Mouse (Mus musculus): ENCODE measurements around the gene Cmip.
"Not testable (repeated sequence)": the region's sequence is repeated elsewhere in the genome, so short reads cannot be mapped to it uniquely, and the experiment has no call there.

The Cmip gene

DNA sequence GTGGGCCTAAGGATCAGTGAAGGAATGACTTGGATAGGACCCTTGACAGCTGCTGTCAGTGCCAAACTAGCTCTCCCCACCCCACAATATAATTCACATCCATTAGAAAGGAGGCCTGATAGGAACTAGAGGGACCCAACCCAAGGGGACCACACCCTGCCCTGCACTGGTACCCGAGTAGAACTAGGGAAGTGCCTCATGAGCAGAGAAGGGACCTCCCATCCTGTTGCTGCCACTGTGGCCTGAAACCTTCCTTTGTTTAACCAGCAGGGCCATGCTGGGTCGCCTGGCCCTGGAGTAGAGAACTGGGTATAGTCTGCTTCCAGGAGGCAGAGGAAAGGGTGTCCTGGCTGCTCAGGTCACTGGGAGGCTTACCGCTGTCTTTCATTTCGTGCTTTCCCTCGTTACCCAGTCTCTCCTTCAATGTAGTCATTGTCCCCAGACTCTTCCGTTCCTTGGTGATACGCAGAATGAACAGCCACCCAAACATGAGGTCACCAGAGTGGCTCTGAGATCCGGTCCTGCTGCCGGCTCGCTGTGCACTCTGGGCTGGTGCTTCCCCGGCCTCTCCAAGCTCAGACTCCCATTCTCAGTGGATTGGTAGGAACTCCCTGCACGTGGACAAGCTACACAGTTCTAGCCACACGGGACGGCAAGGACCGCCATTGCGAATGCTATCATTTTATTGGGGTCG, 164.1 kb downstream of the Cmip start:
- no peak for DNase-seq (ENCODE audit: low spot score in 2 of 2)

DNA sequence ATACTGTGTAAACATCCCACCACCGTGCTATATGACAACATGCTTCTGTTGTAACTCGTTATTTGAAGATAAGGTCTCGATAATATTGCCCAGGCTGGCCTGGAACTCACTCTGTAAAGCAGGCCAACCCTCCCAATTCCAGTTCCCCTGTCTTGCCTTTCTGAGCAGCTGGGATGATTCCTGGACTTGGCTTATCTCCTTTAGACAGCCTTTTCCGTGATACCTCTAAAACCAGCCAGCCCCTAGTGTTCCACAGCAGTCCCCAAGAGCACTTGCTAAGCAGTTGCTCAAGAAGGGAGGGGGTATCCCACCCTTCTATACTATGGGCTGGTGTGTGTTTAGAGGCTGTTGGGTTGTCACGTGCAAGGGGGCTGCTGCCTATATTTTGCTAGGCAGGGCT, 165.0 kb downstream of the Cmip start:
- no peak for DNase-seq (ENCODE audit: low spot score in 2 of 2)

DNA sequence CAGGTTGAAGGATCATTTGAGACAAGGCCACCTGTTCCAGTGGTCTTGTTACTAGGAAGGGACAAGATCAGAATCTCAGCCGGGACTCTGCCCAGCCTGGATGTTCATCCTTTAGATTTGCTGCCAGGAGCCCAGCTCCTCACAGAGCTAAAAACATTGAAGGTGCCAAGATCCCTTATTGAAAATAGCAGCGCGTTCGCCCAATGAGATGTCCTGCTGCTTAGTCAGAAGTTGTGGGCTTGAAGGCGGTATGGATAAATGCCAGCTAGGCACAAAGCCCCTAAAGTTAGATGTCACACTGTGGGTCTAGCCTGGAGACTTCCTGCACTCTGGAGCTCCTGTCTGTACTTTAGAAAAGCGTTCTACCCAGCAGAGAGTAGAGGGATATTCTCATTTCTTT, 165.5 kb downstream of the Cmip start:
- peak in 1 of 2 experiments; percentile 67 for DNase-seq (ENCODE audit: low spot score in 2 of 2)

DNA sequence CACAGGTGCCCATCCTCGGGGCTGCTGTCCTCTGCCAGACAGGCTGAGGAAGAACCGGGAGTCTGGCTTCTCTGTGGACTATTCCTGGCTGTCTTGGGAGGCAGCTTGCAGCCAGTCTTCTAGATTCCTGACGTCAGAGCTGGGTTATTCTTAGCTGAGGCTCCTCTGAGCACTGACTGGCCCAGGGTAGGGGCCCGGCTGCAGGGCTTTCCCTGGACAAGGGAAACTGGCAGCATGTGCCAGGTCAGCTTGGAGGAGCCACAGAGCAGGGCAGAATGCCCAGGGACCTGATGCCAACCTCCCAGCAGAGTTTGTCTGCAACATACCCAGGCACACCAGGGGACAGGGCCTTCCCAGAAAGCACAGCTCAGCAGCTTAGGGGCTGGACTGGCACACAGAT, 166.2 kb downstream of the Cmip start:
- peak; percentile 71 to 88 for DNase-seq (ENCODE audit: low spot score in 2 of 2)

DNA sequence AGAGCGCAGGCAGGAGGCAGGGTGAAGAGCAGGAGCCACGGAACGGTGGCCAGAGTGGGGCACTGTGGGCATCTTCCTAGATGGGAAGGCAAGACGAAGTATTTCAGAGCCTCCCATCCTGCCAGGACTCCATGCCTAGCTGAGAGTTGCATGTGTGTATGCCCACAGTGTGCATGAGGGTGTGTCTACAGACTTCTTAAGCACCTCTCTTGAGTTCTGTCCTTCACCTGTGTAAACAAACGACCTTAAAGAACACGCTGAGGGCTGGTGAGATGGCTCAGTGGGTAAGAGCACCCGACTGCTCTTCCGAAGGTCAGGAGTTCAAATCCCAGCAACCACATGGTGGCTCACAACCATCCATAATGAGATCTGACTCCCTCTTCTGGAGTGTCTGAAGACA, 171.0 kb downstream of the Cmip start:
- DNase-seq (ENCODE audit: low spot score in 2 of 2), result not testable (repeated sequence)

DNA sequence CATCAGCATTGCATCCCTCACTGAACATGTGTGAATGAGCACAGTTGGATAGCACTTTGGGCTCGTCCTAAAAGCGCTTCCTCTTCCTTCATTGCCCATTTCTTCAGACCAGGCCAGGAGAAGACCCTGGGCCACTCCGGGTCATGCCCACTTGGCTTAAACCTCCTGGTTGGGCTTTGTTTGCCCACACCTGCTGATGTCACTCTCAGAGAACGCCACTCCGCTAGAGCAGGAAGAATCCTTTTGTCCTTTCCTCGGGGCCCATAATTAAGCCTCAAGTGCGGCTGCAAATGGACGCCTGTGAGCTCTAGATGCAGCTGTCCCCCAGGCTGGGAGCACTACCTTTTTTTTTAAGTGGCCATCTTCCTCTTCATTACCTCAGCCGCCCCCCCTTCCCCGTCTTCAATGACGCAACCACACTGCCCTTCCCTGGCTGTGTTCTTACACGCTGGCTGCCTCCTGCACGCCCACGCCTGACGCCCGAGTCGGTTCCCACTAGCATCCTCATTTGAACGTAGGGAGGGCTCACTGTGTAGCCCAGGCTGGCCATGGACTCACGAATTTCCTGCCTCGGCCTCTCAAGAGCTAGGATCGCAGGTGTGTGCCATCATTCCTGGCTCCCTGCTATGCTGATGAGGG, 171.8 kb downstream of the Cmip start:
- DNase-seq (ENCODE audit: low spot score in 2 of 2), result peak in 1 of 2 experiments; percentile 76

DNA sequence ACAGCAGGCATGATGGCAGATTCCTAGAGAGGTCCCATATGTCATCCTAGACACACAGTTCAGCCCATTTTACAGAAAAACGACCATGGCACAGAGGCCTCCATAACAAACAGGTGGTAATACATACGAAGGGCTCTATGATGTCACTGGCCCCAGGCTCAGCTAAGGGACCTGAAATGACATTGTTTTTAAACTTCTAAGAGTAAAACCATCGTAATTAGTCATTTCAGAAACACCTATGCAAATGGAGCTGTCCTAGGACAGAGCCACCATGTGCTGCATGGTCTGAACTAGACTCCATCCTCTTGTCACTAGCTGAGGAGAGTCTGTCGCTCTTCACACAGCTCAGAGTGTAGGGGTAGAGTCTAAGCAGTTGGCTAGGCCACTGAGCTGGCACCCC, 173.8 kb downstream of the Cmip start:
- DNase-seq (ENCODE audit: low spot score in 2 of 2), result no peak

DNA sequence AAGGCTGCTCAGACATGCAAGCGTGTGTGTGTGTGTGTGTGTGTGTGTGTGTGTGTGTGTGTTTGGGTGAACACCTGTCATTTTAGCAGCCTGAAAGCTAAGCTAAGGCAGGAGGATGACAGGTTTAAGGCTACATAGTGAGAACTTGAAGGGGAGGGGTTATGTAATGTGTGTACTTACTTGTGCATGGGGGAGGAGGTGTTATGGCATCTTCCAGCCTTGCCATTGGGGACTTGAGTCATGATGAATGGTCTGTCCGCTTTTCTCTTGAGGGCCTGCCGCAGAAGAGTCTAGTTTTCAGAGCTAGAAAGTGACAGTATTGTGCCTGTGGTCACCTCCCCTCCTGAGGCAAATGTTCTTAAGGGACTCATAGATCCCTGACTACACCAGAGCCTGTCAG, 174.7 kb downstream of the Cmip start:
- DNase-seq (ENCODE audit: low spot score in 2 of 2), result peak in 1 of 2 experiments; percentile 26

DNA sequence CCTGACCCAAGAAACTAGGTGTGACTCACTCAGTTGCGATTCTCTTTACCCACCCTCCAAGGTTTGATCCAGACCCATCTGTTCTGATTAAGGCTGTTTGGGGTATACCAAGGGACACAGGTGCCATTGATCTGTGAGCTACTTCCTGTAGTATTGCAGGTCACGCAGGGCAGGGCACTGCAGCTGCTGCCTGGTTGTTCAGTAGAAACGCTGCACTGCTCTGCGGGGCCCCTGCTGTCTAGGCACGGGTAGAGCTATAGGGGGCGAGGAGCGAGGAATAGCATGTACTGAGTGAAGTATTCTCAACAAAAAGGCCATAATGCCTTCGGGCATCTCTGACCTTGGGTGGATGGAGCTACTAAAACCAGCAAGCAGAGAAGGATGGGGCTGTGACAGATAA, 175.2 kb downstream of the Cmip start:
- no peak for DNase-seq (ENCODE audit: low spot score in 2 of 2)

DNA sequence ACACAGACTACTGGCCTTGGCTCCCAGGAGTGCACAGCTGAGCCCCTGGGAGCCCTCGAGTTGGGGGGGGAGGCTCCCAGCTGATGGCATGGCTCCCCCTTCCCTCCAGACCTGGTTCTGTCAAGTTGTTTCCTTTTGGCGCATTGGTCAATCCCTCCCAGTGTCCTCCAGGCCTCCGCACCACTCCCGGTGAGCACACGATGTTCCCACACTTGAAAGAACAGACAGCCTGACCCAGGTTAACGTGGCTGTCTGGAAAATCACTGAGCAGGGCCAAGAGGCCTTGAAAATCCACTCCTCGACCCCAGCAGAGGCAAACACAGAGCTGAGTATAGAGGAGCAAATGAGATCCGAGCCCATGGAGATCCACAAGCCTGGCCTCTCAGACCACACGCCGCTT, 177.1 kb downstream of the Cmip start:
- no peak for DNase-seq (ENCODE audit: low spot score in 2 of 2)

DNA sequence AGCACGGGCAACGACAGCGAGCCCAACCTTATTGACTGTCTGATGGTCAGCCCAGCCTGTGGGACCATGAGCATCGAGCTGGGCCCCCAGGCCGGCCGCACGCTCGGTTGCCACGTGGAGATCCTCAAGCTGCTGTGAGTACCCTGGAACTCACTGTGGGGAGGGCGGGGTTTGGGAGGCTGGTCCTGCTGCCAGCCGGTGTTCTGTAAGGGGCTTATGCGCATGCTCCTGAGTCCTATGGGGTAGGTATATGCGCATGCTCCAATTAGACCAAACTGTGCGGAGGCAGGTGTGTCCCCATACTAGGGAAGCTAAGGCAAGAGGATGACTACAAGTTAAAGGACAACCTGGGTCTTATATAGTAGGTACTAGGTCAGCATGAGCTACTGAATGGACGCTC, 179.9 kb downstream of the Cmip start:
- DNase-seq (ENCODE audit: low spot score in 2 of 2), result no peak

DNA sequence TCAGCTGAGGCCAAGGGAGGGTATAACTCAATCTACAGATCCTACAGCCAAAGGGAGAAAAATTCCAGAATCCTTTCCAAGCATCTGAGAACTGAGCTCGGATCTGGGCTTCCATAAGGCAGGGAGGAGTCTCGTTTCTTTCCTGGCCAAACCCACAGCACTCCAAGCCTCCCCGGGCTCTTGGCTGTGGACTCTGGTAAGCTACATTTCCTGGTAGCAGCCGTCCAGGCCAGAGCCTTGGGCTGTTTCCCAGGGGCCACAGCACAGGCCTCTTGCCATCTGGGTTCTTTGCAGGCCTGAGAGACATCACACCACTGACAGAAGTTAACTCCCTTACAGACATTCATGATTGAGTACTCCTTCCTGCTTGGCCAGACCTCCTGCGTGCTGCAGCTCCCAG, 180.8 kb downstream of the Cmip start:
- no peak for DNase-seq (ENCODE audit: low spot score in 2 of 2)

DNA sequence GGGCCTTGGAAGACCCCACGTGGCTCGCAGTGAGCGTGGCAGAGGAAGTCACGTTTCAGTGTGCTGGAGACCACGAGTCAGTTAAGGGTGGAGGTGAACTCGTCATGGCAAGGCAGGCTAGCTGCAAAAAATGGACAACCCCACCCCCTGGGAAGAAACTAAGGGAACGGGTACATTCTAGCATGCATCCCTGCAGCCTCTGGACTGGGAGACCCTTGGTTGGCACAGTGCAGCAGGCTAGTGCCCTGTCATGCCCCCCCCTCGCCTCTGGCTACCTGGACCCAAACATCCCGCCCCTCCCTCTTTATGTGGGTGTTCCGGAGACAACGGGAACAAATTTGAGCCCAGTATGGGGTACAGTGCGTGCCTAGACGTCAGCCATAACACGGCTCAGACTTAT, 183.5 kb downstream of the Cmip start:
- DNase-seq (ENCODE audit: low spot score in 2 of 2), result no peak

DNA sequence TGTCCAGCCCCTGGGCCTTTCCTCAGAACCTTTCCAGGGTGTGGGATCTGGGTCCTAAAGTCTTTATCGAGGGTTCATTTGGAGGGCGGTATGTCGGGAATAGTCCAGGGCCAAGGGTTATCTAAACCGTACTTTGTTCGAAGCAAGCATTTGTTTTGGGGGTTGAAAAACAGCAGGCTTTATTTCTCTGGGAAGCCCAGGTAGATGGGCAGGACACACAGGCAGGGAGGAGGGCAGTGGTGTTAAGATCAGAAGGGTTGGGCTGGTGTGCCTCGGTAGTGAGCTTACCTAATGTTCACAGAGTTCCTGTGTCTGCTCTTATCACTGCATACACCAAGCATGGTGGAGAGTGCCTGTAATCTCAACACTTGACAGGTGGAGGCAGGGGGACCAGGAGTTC, 183.9 kb downstream of the Cmip start:
- DNase-seq (ENCODE audit: low spot score in 2 of 2), result no peak

DNA sequence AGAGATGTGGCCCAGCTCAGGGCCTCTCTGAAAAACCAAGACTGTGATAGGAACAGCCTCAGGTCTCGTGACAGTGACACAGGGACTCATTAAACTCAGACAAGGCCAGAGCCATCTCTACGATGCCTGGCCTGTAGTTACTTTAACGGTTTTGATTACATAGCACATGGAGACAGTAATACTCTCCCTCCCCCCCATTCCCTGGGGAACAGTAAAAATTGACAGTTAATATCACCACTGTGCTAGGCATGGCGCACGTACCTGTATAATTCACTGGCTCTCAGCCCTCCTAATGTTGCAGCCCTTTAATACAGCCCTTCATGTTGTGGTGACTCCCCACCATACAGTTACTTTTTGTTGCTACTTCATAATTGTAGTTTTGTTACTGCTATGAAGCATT, 188.6 kb downstream of the Cmip start:
- no peak for DNase-seq (ENCODE audit: low spot score in 2 of 2)

DNA sequence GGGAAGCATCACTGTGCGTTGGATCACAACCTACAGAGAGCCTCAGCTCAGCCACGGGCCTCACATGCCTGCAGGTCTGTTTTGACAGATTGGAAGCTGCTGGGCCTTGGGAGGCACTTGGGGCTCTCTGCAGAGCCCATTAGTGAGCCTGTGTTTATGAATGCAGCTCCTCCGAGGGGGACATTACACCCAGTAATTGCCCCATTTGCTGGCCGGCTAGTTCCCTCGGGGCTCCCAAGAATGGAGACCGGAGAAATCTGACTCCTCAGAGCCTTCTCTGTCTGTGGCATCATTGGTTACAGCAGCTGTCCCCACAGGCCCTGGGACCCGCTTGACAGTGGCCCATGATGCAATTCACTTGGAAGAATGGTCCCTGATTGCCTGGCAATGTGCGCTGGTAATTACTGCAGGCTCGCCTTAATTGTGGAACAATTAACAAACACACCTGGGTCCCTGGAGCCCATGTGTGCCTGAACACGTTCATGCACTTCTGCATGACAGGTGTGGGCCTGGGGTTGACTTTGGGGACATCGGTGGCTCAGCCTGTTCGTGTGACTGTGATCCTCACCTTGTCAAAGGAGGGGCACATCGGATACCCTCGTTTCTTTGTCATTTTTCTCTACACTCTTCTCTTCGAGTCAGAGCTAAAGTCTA, 189.6 kb downstream of the Cmip start:
- DNase-seq (ENCODE audit: low spot score in 2 of 2), result no peak

DNA sequence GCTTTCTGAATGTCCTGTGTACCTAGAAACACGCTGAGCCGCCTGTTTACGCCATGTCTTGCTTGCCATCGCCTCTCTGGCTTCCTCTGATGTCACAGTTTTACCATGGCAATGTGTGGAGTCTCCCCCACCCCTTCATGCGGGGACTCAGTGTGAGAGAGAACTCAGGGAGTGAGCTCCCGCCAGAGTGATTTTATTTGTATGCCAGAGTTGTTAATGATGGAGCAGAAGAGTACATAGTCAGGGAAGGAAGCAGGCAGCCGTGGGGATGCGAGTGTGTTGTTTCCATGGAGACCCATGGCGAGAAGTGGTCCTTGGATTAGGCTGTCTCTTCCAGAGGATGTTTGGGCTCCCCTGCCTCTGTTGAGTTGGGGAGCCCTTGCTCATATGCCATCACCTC, 194.2 kb downstream of the Cmip start:
- DNase-seq (ENCODE audit: low spot score in 2 of 2), result peak in 1 of 2 experiments; percentile 70

DNA sequence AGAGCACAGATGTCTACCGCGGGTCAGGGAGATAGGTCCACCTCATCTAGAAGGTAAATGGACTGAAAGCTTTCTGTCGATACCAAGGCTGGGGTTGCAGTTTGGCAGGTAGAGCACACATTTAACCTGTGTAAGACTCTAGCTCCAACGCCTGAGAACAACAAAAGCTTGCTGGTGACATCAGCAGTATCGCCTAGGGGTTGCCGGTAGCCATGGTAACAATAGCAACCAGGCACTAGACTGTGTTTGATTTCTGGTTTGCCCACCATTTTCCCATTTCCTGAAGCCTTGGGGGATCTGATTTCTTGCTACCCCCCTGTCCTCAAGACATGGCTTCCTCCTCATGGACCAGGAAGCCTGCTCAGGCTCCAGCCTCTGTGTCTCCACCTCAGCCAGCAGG, 197.1 kb downstream of the Cmip start:
- DNase-seq (ENCODE audit: low spot score in 2 of 2), result no peak

DNA sequence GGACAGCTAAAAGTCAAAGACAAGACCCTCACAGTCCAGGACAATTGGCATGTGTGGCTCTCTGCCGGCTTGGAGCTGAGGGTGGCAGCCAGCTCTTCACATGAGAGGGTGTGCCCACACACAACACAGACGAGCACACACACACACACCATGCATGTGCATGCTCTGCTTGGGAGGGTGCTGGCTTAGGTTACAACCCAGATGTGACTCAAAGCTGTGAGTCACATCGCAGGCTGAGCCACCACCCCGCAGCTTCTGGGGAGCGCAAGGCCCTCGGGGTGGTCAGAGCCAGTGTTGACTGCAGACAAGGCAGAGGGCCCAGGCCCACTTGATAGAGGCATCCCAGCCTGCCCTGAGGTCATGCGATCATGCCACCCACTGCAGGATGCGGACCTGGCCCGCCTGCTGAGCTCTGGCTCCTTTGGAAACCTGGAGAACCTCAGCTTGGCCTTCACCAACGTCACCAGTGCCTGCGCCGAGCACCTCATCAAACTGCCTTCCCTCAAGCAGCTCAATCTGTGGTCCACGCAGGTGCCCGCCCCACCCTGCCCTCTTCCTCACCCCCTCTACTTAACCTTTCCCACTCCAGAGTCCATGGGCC, 197.8 kb downstream of the Cmip start:
- DNase-seq (ENCODE audit: low spot score in 2 of 2), result no peak

DNA sequence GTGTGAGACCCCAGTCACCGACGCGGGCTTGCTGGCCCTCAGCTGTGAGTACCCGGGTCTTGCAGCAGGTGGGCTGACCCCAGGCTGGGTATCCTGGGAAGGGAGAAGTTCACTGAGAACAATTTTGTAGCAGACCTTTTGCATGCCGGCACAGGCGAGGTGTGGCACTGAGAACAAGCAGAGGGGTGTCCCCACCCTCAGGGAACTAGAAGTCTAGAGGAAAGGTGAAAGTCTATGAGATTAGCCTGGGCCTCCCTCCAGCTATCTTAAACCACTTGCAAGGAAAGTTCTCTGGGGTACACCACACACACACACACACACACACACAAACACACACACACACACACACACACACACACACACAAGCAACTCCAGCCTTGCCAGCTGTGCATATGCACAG, 198.8 kb downstream of the Cmip start:
- DNase-seq (ENCODE audit: low spot score in 2 of 2), result no peak

DNA sequence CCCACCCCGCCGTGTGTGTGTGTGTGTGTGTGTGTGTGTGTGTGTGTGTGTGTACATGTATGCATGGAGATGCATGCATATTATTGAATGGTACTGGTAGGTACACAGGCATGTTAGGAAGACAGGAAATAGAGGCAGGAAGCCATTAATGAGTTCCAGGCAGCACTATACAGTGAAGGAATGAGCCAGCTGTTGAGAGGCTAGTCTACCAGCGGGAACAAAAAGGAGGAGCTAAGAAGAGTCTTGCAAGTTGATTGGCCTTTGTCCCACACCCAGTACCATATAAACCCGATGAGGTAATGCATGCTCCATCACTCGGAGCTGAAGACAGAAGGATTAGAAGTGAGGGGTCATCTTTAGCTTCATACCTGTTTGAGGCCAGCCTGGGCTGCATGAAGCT, 201.6 kb downstream of the Cmip start:
- no peak for DNase-seq (ENCODE audit: low spot score in 2 of 2)

DNA sequence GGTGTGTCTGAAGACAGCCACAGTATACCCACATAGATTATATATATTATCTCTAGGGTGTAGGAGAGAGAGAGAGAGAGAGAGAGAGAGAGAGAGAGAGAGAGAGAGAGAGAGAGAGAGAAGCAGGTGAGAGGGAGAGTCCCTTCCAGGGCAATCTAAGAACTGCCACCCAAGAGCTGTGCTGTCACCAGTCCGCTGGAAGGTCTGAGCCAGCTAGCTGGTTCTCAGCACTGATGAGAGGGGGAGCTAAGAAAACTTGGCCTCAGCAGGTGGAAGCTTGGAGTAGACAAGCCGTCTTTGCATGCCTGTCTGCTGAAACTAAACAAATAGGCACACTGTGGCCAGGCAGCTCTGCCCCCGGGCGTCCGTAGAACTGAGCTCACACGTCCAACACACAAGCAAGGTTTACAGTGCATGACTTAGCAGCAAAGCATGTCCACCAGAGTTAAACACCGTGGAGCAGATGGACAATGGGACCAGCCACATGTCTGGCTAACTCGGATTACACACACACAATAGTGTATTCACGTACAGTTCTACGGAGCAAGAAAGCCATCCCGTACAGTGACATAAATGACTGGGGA, 205.9 kb downstream of the Cmip start:
- no peak for DNase-seq (ENCODE audit: low spot score in 2 of 2)

DNA sequence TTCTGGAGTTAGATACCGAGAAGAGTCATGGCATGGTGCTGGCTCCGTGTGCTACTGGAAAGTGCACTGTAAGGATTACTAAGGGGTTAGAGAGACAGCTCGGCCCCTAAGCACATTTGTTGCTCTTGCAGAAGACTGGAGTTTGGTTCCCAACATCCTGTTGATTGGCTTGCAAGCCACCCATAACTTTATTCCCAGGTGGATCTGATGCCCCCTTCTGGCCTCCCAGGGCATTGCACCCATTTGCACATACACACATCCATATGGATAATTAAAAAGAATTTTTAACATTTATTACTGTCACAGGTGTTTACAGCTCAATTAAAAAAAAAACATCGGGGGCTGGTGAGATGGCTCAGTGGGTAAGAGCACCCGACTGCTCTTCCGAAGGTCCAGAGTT, 207.7 kb downstream of the Cmip start:
- no peak for DNase-seq (ENCODE audit: low spot score in 2 of 2)
